ENCODE assay signal across 19 mouse cellular contexts in the genomic region with DNA sequence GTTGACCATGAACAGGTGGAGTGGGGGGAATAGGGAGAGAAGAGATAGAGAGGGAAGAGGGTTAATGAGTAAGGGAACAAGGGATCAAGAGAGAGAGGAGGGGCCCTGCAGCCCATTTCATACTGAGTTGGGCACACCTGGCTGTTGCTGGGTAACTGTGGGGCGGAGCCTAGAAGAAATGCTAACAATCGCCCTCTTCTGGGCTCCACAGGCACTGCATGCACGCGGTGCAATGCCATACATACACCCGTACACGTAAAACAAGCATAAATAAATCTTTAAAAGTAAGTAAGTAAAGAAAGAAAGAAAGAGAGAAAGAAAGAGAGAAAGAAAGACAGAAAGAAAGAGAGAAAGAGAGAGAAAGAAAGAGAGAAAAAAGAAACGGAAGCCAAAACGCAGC.
DNase-seq lines count a peak whose midpoint lies in the region; ATAC-seq and TF ChIP-seq lines count a peak whose summit lies in the region.
"Had no signal": no experiment of that assay in that cellular context is flagged by ENCODE, and none has a peak within 500 bp of the region (broad histone marks: within the 10 kb centered on the region; RNA-seq: fewer than 3 reads in every experiment).

No protein-coding gene starts in this region.

- TF ChIP-seq POLR2A in liver, adult 2 months (IDR thresholded peaks at IDR 0.05; ENCODE audit: extremely low read depth, insufficient read depth, low read length), result no peak

- H3K27ac ChIP-seq in liver, adult 2 months (replicated peaks; ENCODE audit: insufficient read depth, low read depth, low read length), result no peak overlapping the region
- H3K27ac ChIP-seq in liver, postnatal 0 days (ENCODE audit: low read depth), result no peak overlapping the region
- no peak overlapping the region for H3K27ac ChIP-seq in ES-E14 (ENCODE audit: insufficient read depth, low read depth, low read length, poor library complexity, severe bottlenecking)
- no peak overlapping the region for H3K27ac ChIP-seq in embryonic facial prominence, embryonic 10.5 days (replicated peaks)
- H3K27ac ChIP-seq: forebrain, embryonic 13.5 days; heart, embryonic 13.5 days; liver, embryonic 15.5 days; neural tube, embryonic 12.5 days had no signal

- H3K79me2 ChIP-seq in liver, adult 2 months (ENCODE audit: control insufficient read depth, insufficient read depth, low read length), result no peaks in the 10 kb centered on the region

- peaks cover 3% of the 10 kb centered on the region; the same call in 1 of the 2 replicates for H3K4me1 ChIP-seq in liver, adult 2 months (ENCODE audit: control insufficient read depth, insufficient read depth, low read length)
- no peaks in the 10 kb centered on the region for H3K4me1 ChIP-seq in liver, postnatal 0 days (ENCODE audit: insufficient read depth)
- H3K4me1 ChIP-seq in E14TG2a.4 (replicated peaks; ENCODE audit: low read depth, low read length), result no peaks in the 10 kb centered on the region
- H3K4me1 ChIP-seq in ES-E14 (ENCODE audit: control insufficient read depth in 2 of 2, insufficient read depth in 2 of 2, low read length in 2 of 2, poor library complexity in 1 of 2), result no peaks in the 10 kb centered on the region
- peaks cover 13% of the 10 kb centered on the region; the same call in 1 of the 2 replicates for H3K4me1 ChIP-seq in embryonic facial prominence, embryonic 10.5 days
- H3K4me1 ChIP-seq: forebrain, embryonic 13.5 days; liver, embryonic 15.5 days had no signal

- no peaks in the 10 kb centered on the region for H3K27me3 ChIP-seq in liver, adult 2 months (ENCODE audit: control insufficient read depth, insufficient read depth, low read length)
- H3K27me3 ChIP-seq in liver, postnatal 0 days (ENCODE audit: insufficient read depth, low read length), result no peaks in the 10 kb centered on the region
- H3K27me3 ChIP-seq in E14TG2a.4 (ENCODE audit: insufficient read depth, low read length), result no peaks in the 10 kb centered on the region
- no peaks in the 10 kb centered on the region for H3K27me3 ChIP-seq in embryonic facial prominence, embryonic 10.5 days (replicated peaks; ENCODE audit: low read depth, poor library complexity, severe bottlenecking)
- H3K27me3 ChIP-seq: forebrain, embryonic 13.5 days; heart, embryonic 13.5 days; liver, embryonic 15.5 days; neural tube, embryonic 12.5 days had no signal

- in situ Hi-C loops in ES-E14 (cut with MboI; ENCODE audit: low sequenced_read_pairs in 2 of 2, unreplicated experiment in 2 of 2), result no loop called here

- WGBS in liver, adult 2 months, result 85% methylated on average over 8 of the region's 8 CpGs
- 87% methylated on average over 8 of the region's 8 CpGs for WGBS in liver, postnatal 0 days (ENCODE audit: insufficient replicate concordance)
- WGBS in embryonic facial prominence, embryonic 10.5 days, result 87% methylated on average over 8 of the region's 8 CpGs

- H3K4me2 ChIP-seq in liver, postnatal 0 days (ENCODE audit: low read depth, low read length), result no peak overlapping the region
- H3K4me2 ChIP-seq: forebrain, embryonic 13.5 days; heart, embryonic 13.5 days; liver, embryonic 15.5 days; neural tube, embryonic 12.5 days had no signal

- H3K36me3 ChIP-seq in liver, adult 2 months (ENCODE audit: control insufficient read depth, insufficient read depth, low read length), result no peaks in the 10 kb centered on the region
- H3K36me3 ChIP-seq in liver, postnatal 0 days (replicated peaks; ENCODE audit: insufficient read depth, low read length), result no peaks in the 10 kb centered on the region
- H3K36me3 ChIP-seq in E14TG2a.4 (ENCODE audit: insufficient read depth, low read length) (no peaks in the 10 kb centered on the region), ES-E14 (ENCODE audit: control insufficient read depth, insufficient read depth, low read length, poor library complexity, severe bottlenecking) (no peaks in the 10 kb centered on the region)
- no peaks in the 10 kb centered on the region for H3K36me3 ChIP-seq in embryonic facial prominence, embryonic 10.5 days (replicated peaks)
- H3K36me3 ChIP-seq: heart, embryonic 13.5 days; liver, embryonic 15.5 days; neural tube, embryonic 12.5 days had no signal

- TF ChIP-seq CTCF in liver, adult 2 months (IDR thresholded peaks at IDR 0.05; ENCODE audit: low read depth, low read length), result peak; percentile 19; the same call in 1 of the 2 replicates
- no peak for TF ChIP-seq CTCF in liver, postnatal 0 days (IDR thresholded peaks at IDR 0.05; ENCODE audit: low read depth)
- TF ChIP-seq CTCF in E14TG2a.4 (conservative IDR thresholded peaks at IDR 0.05; ENCODE audit: low read length), result peak; percentile 64

- H3K9me3 ChIP-seq in liver, postnatal 0 days (ENCODE audit: low read length), result no peaks in the 10 kb centered on the region
- H3K9me3 ChIP-seq in E14TG2a.4 (ENCODE audit: low read length) (peaks cover 7% of the 10 kb centered on the region), ES-E14 (ENCODE audit: control insufficient read depth, insufficient read depth, low read depth, low read length) (no peaks in the 10 kb centered on the region)
- no peaks in the 10 kb centered on the region for H3K9me3 ChIP-seq in embryonic facial prominence, embryonic 10.5 days
- H3K9me3 ChIP-seq: forebrain, embryonic 13.5 days; heart, embryonic 13.5 days; liver, embryonic 15.5 days; neural tube, embryonic 12.5 days had no signal

- H3K9ac ChIP-seq in liver, adult 2 months (ENCODE audit: low read depth, low read length), result no peak overlapping the region
- no peak overlapping the region for H3K9ac ChIP-seq in liver, postnatal 0 days (replicated peaks)
- no peak overlapping the region for H3K9ac ChIP-seq in ES-E14 (ENCODE audit: insufficient read depth, low read depth, low read length, poor library complexity, severe bottlenecking)
- H3K9ac ChIP-seq: forebrain, embryonic 13.5 days; heart, embryonic 13.5 days; liver, embryonic 15.5 days; neural tube, embryonic 12.5 days had no signal

- no peak for ATAC-seq in liver, postnatal 0 days
- ATAC-seq: forebrain, embryonic 13.5 days; inflammation-experienced regulatory T-cells, adult 6 months had no signal

- H3K4me3 ChIP-seq in liver, adult 2 months (ENCODE audit: insufficient read depth, low read depth, low read length), result no peak overlapping the region
- no peak overlapping the region for H3K4me3 ChIP-seq in liver, postnatal 0 days (ENCODE audit: low read depth, low read length)
- H3K4me3 ChIP-seq in E14TG2a.4 (replicated peaks; ENCODE audit: low read length) (no peak overlapping the region), ES-E14 (ENCODE audit: insufficient read depth in 1 of 2, low read depth in 1 of 2, low read length in 2 of 2, poor library complexity in 1 of 2, severe bottlenecking in 1 of 2) (no peak overlapping the region)
- no peak overlapping the region for H3K4me3 ChIP-seq in embryonic facial prominence, embryonic 10.5 days
- H3K4me3 ChIP-seq: forebrain, embryonic 13.5 days; heart, embryonic 13.5 days; liver, embryonic 15.5 days; neural tube, embryonic 12.5 days had no signal

- DNase-seq in liver, adult 2 months (ENCODE audit: extremely low read depth, low read depth, low spot score), result no peak
- no peak for DNase-seq in liver, postnatal 0 days
- DNase-seq in ES-E14 (ENCODE audit: low read depth, low spot score), result peak; percentile 40
- peak; percentile 15 for DNase-seq in embryonic facial prominence, embryonic 10.5 days (ENCODE audit: low spot score)
- DNase-seq in cerebellum, postnatal 36 days, result no peak
- DNase-seq in cerebellum, adult 9-10 months, result no peak
- no peak for DNase-seq in gastrocnemius, postnatal 4 days (ENCODE audit: low spot score in 2 of 2)
- DNase-seq: adrenal gland, postnatal 25 days; cerebellum, adult 2 months; gastrocnemius, postnatal 36 days; heart, postnatal 4 days; lung, postnatal 14 days; thymus, postnatal 36 days had no signal

- no peak for TF ChIP-seq EP300 in liver, postnatal 0 days (IDR thresholded peaks at IDR 0.05; ENCODE audit: low read depth)

TF ChIP-seq in ES-E14, 5 proteins besides CTCF, POLR2A, EP300 and RAD21:
- TF ChIP-seq ZC3H11A (IDR thresholded peaks at IDR 0.05; ENCODE audit: borderline replicate concordance, low read depth, low read length), result no peak
- no peak for TF ChIP-seq CHD2 (IDR thresholded peaks at IDR 0.05; ENCODE audit: low read depth, low read length)
- TF ChIP-seq MAFK (IDR thresholded peaks at IDR 0.05; ENCODE audit: insufficient read depth, low read depth, low read length), result no peak
- no peak for TF ChIP-seq HCFC1 (IDR thresholded peaks at IDR 0.05; ENCODE audit: borderline replicate concordance, insufficient read depth, low read length)
- TF ChIP-seq ZNF384 (IDR thresholded peaks at IDR 0.05; ENCODE audit: low read depth, low read length), result no peak

Comparison
In these comparisons a context has a peak if more than half of its experiments do, and no peak if none do; other contexts are left out.
1. DNase-seq: peak in ES-E14 (single experiment) and embryonic facial prominence, embryonic 10.5 days (single experiment); none in liver, adult 2 months (single experiment), liver, postnatal 0 days (single experiment), cerebellum, postnatal 36 days (0 of 2), cerebellum, adult 9-10 months (single experiment) and gastrocnemius, postnatal 4 days (0 of 2).